Mouse (Mus musculus) forebrain, embryonic 15.5 days (tissue): Measurements from ENCODE around the gene Cry2. TPM values are rescaled to one million over a fixed set of nuclear protein-coding genes. Genes with fewer than 3 reads are reported as not detected.
A peak's percentile ranks its signal among the peaks of the same experiment; 100 is the strongest.

Experiments
- ATAC-seq: fragments of 200-750 bp; cut with Nextera tagmentation; replicated peaks from 2 replicates; pipeline ENCODE4 v1.8.0; 2017; ENCODE audit warnings: mild to moderate bottlenecking, moderate TSS enrichment, moderate library complexity
- H3K27ac ChIP-seq: fragments of 300-500 bp; sonication (generic); replicated peaks from 2 replicates; pipeline ENCODE4 v1.5.1; 2015; ENCODE audit warnings: mild to moderate bottlenecking, inconsistent platforms
- H3K27me3 ChIP-seq: fragments of 300-500 bp; sonication (generic); 2 replicates; pipeline ENCODE4 v1.6.1; 2015; ENCODE audit warnings: inconsistent platforms
- H3K36me3 ChIP-seq: fragments of 300-500 bp; sonication (generic); 2 replicates; pipeline ENCODE4 v1.6.1; 2015; ENCODE audit warnings: mild to moderate bottlenecking, inconsistent platforms
- H3K4me1 ChIP-seq: fragments of 300-500 bp; sonication (generic); 2 replicates; pipeline ENCODE4 v1.6.1; 2015; ENCODE audit warnings: inconsistent platforms
- H3K4me2 ChIP-seq: fragments of 300-500 bp; sonication (generic); replicated peaks from 2 replicates; pipeline ENCODE4 v1.6.1; 2015; ENCODE audit warnings: mild to moderate bottlenecking, inconsistent platforms
- H3K4me3 ChIP-seq: fragments of 300-500 bp; sonication (generic); 2 replicates; pipeline ENCODE4 v1.5.1; 2015; ENCODE audit warnings: mild to moderate bottlenecking, inconsistent platforms
- H3K9ac ChIP-seq: fragments of 300-500 bp; sonication (generic); replicated peaks from 2 replicates; pipeline ENCODE4 v1.6.1; 2015; ENCODE audit warnings: mild to moderate bottlenecking, inconsistent platforms
- H3K9me3 ChIP-seq: fragments of 300-500 bp; sonication (generic); 2 replicates; pipeline ENCODE4 v1.6.1; 2016; ENCODE audit warnings: inconsistent platforms
- WGBS: fragments of 180-500 bp; shearing (Covaris S2); methylation state at CpG from one replicate; pipeline ENCODE4 v1.1.7; 2015; ENCODE audit warnings: mixed read lengths; 5-methylcytosine and 5-hydroxymethylcytosine counted together
- polyA plus RNA-seq: library from polyadenylated mRNA; unstranded; fragments of >200 nt; fragmentation: Nextera tagmentation; extraction: Ambion mirVana; gene quantifications from 2 replicates; pipeline ENCODE4 v1.2.1, GENCODE M21; 2015

Gene Cry2
- polyA plus RNA-seq, 1 experiment from 2014 or later = 37.0 TPM

- Histone ChIP-seq H3K27me3 (no peaks in the 10 kb centered on the region), H3K4me1 (0 out of 2 replicates have a peak, but pooled peaks cover 6% of the 10 kb centered on the region), H3K9ac (no peak overlapping the region), H3K9me3 (no peaks in the 10 kb centered on the region), H3K4me3 (no peak overlapping the region), H3K4me2 (no peak overlapping the region), H3K27ac (no peak overlapping the region), H3K36me3 (no peaks in the 10 kb centered on the region)
- no peak for ATAC-seq
- 76% methylated on average over 4 of the region's 4 CpGs for WGBS
Observed at GRCm38 (mm10) chr2:92443313-92443712, 9.5 kb upstream of the Cry2 start.

DNA sequence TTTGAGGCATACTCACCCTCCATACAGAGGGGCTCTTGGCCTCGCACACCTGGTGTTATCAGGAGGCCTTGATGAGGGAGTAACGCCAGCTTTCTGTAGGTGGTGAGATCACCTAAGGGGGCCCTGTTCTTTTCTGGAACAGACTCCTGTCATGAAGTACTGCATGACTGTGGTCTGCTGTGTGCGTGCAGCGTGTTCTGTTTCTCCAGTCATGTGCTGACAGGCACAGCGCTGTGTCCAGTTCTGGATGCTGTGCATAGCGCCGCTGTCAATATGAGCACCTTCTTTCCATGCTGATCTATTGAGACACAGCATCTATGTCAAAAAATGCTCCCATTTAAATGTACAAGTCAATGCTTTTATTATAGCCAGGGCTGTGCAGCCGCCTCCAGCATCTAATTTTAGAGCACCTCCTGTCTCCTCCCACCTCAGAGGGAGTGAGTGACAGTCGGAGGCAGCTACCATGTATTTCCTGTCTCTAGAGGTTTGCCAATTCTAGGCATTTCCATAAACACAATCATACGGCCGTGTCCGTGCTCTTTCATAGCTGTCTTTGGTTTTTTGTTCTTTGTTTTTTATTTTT is 8.7 kb upstream of the Cry2 start:
- 72% methylated on average over 12 of the region's 12 CpGs for WGBS
- ATAC-seq = no peak; the same call in 1 of the 2 replicates

GRCm38 (mm10) chr2:92440432-92440831 is 6.6 kb upstream of the Cry2 start:
- H3K9me3 ChIP-seq = no peaks in the 10 kb centered on the region
- H3K4me3 ChIP-seq = no peak overlapping the region
- H3K4me1 ChIP-seq = peaks cover 6% of the 10 kb centered on the region; the same call in 1 of the 2 replicates
- H3K36me3 ChIP-seq = no peaks in the 10 kb centered on the region
- no peak overlapping the region for H3K9ac ChIP-seq
- ATAC-seq = no peak
- no peaks in the 10 kb centered on the region for H3K27me3 ChIP-seq
- H3K27ac ChIP-seq = no peak overlapping the region
- no peak overlapping the region for H3K4me2 ChIP-seq
- 66% methylated on average over 6 of the region's 6 CpGs for WGBS

More for the DNA sequence above, 8.7 kb upstream of the Cry2 start:
- H3K4me3 ChIP-seq = no peak overlapping the region
- H3K4me1 ChIP-seq = peaks cover 9% of the 10 kb centered on the region; the same call in 1 of the 2 replicates
- H3K9me3 ChIP-seq = no peaks in the 10 kb centered on the region
- no peak overlapping the region for H3K4me2 ChIP-seq
- H3K27me3 ChIP-seq = no peaks in the 10 kb centered on the region
- no peak overlapping the region for H3K9ac ChIP-seq
- H3K36me3 ChIP-seq = no peaks in the 10 kb centered on the region
- H3K27ac ChIP-seq = no peak overlapping the region

DNA sequence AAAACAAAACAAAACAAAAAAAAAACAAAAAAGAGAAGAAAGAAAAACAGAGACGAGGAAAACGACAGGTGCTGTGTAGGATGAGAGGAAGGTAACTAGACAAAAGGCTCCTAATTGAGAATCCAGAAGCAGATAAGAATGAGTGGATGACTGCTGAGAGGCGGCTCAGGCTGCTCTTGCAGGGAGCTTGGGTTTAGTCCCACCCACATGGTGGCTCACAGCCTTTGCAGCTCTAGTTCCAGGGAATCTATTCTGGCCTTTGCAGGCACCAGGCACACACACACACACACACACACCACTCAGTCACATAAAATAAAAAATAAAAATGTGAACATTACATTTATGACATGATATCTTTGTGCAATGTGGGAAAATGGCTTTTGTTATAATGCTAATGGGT is 4.7 kb upstream of the Cry2 start:
- Histone ChIP-seq H3K9me3 (no peaks in the 10 kb centered on the region), H3K9ac (no peak overlapping the region), H3K4me2 (no peak overlapping the region), H3K4me1 (peaks cover 15% of the 10 kb centered on the region), H3K4me3 (no peak overlapping the region), H3K27me3 (no peaks in the 10 kb centered on the region), H3K36me3 (no peaks in the 10 kb centered on the region), H3K27ac (no peak overlapping the region)
- ATAC-seq = no peak
- 60% methylated on average over 3 of the region's 3 CpGs for WGBS

GRCm38 (mm10) chr2:92437875-92438274 is 4.0 kb upstream of the Cry2 start:
- H3K4me1 ChIP-seq = peaks cover 19% of the 10 kb centered on the region
- H3K4me3 ChIP-seq = 0 out of 2 replicates have a peak overlapping the region, but pooled peaks have one; percentile 1
- WGBS = 1% methylated on average over 5 of the region's 5 CpGs
- no peaks in the 10 kb centered on the region for H3K9me3 ChIP-seq
- no peak for ATAC-seq
- H3K36me3 ChIP-seq = no peaks in the 10 kb centered on the region
- peak overlapping the region; percentile 11; the same call in 1 of the 2 replicates for H3K4me2 ChIP-seq
- H3K9ac ChIP-seq = no peak overlapping the region
- H3K27ac ChIP-seq = no peak overlapping the region
- no peaks in the 10 kb centered on the region for H3K27me3 ChIP-seq

GRCm38 (mm10) chr2:92437366-92437765 is 3.5 kb upstream of the Cry2 start:
- Histone ChIP-seq H3K4me2 (no peak overlapping the region), H3K27me3 (no peaks in the 10 kb centered on the region), H3K27ac (no peak overlapping the region), H3K9me3 (no peaks in the 10 kb centered on the region), H3K4me3 (no peak overlapping the region), H3K4me1 (peaks cover 21% of the 10 kb centered on the region), H3K36me3 (no peaks in the 10 kb centered on the region), H3K9ac (no peak overlapping the region)
- WGBS = 80% methylated on average over 4 of the region's 4 CpGs
- no peak for ATAC-seq

- no peaks in the 10 kb centered on the region for H3K9me3 ChIP-seq
- no peaks in the 10 kb centered on the region for H3K27me3 ChIP-seq
- H3K4me2 ChIP-seq = peak overlapping the region; percentile 78
- no peak for ATAC-seq
- WGBS = 51% methylated on average over 6 of the region's 6 CpGs
- no peak overlapping the region for H3K9ac ChIP-seq
- H3K27ac ChIP-seq = no peak overlapping the region
- peaks cover 42% of the 10 kb centered on the region for H3K4me1 ChIP-seq
- H3K36me3 ChIP-seq = no peaks in the 10 kb centered on the region
- 0 out of 2 replicates have a peak overlapping the region, but pooled peaks have one; percentile 62 for H3K4me3 ChIP-seq
Observed at GRCm38 (mm10) chr2:92435023-92435422, 1.2 kb upstream of the Cry2 start.

DNA sequence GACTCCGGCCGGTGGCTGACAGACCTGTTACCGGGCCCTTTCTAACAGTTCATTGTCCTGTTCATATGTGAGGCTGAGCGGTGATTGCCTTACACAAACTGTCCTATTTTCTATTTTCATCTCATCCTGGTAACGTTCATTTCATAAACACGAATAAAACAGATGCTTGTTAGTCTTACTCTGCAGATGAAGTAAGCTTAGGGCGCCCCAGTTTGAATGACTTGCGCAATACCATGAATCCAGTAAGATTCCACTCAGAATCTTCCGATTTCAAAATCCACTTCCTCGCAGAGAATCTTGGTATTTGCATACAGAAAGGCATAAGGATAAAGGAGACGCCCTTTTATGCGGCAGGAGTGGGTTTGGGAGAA is 517 bp upstream of the Cry2 start:
- Histone ChIP-seq H3K4me1 (peaks cover 43% of the 10 kb centered on the region), H3K36me3 (no peaks in the 10 kb centered on the region), H3K27me3 (no peaks in the 10 kb centered on the region), H3K9me3 (no peaks in the 10 kb centered on the region), H3K4me3 (peak overlapping the region; percentile 62), H3K4me2 (peak overlapping the region; percentile 78), H3K9ac (peak overlapping the region; percentile 52), H3K27ac (peak overlapping the region; percentile 75)
- WGBS = 4% methylated on average over 12 of the region's 12 CpGs
- no peak for ATAC-seq

GRCm38 (mm10) chr2:92432299-92433295 is 1.2 kb downstream of the Cry2 start:
- peak overlapping the region; percentile 83 for H3K27ac ChIP-seq
- no peaks in the 10 kb centered on the region for H3K9me3 ChIP-seq
- peak overlapping the region; percentile 78 for H3K4me2 ChIP-seq
- no peak for ATAC-seq
- H3K4me3 ChIP-seq = peak overlapping the region; percentile 62
- H3K9ac ChIP-seq = peak overlapping the region; percentile 65
- H3K27me3 ChIP-seq = no peaks in the 10 kb centered on the region
- WGBS = 42% methylated on average over 17 of the region's 17 CpGs
- H3K4me1 ChIP-seq = peaks cover 58% of the 10 kb centered on the region
- H3K36me3 ChIP-seq = no peaks in the 10 kb centered on the region

DNA sequence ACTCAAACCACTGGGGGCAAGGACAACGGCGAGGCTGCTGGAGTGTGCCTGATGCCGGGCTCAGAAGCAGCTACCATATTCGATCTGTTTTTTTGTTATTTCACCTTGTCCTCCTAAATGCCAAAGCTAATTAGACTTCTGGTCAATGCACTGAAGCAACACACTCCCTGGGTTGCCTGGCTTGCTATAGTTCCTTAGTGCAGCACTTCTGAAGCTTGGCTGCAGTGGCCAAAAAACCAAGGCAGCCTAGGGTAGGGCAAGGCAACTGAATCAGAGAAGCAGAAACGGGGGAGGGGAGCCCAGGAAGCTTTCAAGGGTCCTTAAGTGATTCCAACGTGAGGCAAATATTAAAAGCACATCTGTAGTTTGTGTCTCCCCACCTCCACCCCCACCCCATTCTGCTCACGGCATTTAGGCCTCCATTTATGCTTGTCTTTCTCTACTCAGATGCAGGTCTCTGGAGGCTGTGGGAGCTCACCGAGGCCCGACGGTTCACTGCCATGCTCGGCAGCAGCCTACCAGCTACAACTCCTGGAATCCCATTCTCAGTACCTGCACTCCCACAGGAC is 2.1 kb downstream of the Cry2 start:
- ATAC-seq = no peak
- Histone ChIP-seq H3K27me3 (no peaks in the 10 kb centered on the region), H3K4me2 (peak overlapping the region; percentile 78), H3K27ac (peak overlapping the region; percentile 83), H3K9ac (peak overlapping the region; percentile 65), H3K36me3 (no peaks in the 10 kb centered on the region), H3K9me3 (no peaks in the 10 kb centered on the region), H3K4me3 (peak overlapping the region; percentile 62), H3K4me1 (peaks cover 66% of the 10 kb centered on the region)
- 17% methylated on average over 11 of the region's 11 CpGs for WGBS

DNA sequence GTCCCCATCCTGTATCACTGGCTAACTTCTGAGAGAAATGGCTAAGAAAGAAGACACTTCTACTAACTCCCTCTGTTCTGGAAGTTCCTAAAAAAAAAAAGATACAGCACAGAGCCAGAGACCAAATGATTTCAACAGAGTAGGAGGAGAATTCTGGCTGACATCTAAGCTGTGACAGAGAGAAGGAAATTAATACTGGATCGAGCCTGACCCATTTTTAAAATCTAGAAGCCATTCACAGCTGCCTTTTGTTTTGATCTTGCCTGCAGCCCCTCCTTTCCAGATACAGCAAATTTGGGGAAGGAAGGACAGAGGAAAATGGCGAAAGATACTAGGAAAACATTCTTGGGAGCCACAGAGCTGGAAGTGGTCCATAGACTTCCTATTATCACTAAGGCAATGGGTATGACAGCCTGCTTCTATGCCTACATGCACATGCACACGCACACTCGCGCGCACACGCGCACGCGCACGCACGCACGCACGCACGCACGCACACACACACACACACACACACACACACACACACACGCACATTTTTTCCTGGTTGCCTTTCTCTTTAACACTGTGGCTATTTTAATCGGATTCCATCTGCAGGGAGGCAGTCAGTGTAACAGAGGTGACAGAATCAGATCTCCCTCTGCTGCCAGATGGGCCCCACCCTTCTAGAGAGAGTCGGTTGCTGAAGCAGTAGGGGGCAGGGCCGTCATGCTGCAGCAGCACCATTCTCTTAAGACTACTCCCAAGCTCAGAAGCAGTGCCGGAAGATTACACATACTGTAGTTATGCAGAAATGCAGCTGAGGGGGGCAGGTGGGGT is 2.9 kb downstream of the Cry2 start:
- no peaks in the 10 kb centered on the region for H3K9me3 ChIP-seq
- H3K4me2 ChIP-seq = peak overlapping the region; percentile 78
- ATAC-seq = peak; percentile 29
- peak overlapping the region; percentile 62 for H3K4me3 ChIP-seq
- H3K27ac ChIP-seq = peak overlapping the region; percentile 83
- no peaks in the 10 kb centered on the region for H3K36me3 ChIP-seq
- H3K9ac ChIP-seq = peak overlapping the region; percentile 65
- H3K27me3 ChIP-seq = no peaks in the 10 kb centered on the region
- 54% methylated on average over 21 of the region's 21 CpGs for WGBS
- H3K4me1 ChIP-seq = peaks cover 73% of the 10 kb centered on the region
